Mouse (Mus musculus) T-helper 2 cell (primary cell): Measurements from ENCODE around the gene Angel1.

ENCODE experiments used
- in situ Hi-C: fragments of 300-600 bp; cut with MboI, MseI; formaldehyde crosslinking; loops from one replicate; pipeline ENCODE4 v1.15.1; 2025; ENCODE audit warnings: high pct_unique_total_duplicates

The Angel1 gene

GRCm38 (mm10) chr12:86726120-86726640, at the start of gene Angel1:
TSS of gene Angel1 (minus strand) at chr12:86726460.
- in situ Hi-C loops, result no loop called here

- in situ Hi-C loops, result no loop called here
Observed at GRCm38 (mm10) chr12:86775561-86776280, 49.5 kb upstream of the Angel1 start.

GRCm38 (mm10) chr12:86772551-86772950, 46.3 kb upstream of the Angel1 start:
- in situ Hi-C loops, result no loop called here

GRCm38 (mm10) chr12:86771823-86772427, 45.7 kb upstream of the Angel1 start:
- in situ Hi-C loops, result no loop called here

GRCm38 (mm10) chr12:86770927-86771326, 44.7 kb upstream of the Angel1 start:
- in situ Hi-C loops, result no loop called here

GRCm38 (mm10) chr12:86770261-86770670, 44.0 kb upstream of the Angel1 start:
- in situ Hi-C loops, result no loop called here

GRCm38 (mm10) chr12:86769819-86770218, 43.6 kb upstream of the Angel1 start:
- in situ Hi-C loops, result no loop called here

- in situ Hi-C loops, result no loop called here
Observed at GRCm38 (mm10) chr12:86768986-86769580, 42.8 kb upstream of the Angel1 start.

- in situ Hi-C loops, result no loop called here
Observed at GRCm38 (mm10) chr12:86767868-86768631, 41.8 kb upstream of the Angel1 start.

- in situ Hi-C loops, result no loop called here
Observed at GRCm38 (mm10) chr12:86766467-86766866, 40.2 kb upstream of the Angel1 start.

- in situ Hi-C loops, result no loop called here
Observed at GRCm38 (mm10) chr12:86764060-86764459, 37.8 kb upstream of the Angel1 start.

- in situ Hi-C loops, result no loop called here
Observed at GRCm38 (mm10) chr12:86761036-86761435, 34.8 kb upstream of the Angel1 start.

- in situ Hi-C loops, result no loop called here
Observed at GRCm38 (mm10) chr12:86734319-86734810, 8.1 kb upstream of the Angel1 start, which contains the start of gene Lrrc74a. TSS of gene Lrrc74a (plus strand) at chr12:86734369.

- in situ Hi-C loops, result no loop called here
Observed at GRCm38 (mm10) chr12:86725706-86726105, 554 bp downstream of the Angel1 start.

GRCm38 (mm10) chr12:86724300-86724699, 2.0 kb downstream of the Angel1 start:
- in situ Hi-C loops, result no loop called here

GRCm38 (mm10) chr12:86721453-86721852, 4.8 kb downstream of the Angel1 start:
- in situ Hi-C loops, result no loop called here

GRCm38 (mm10) chr12:86719961-86720639, 6.2 kb downstream of the Angel1 start:
- in situ Hi-C loops, result loop anchor here (5.0 kb wide), 1 partner anchor 103 kb away; no protein-coding TSS in a partner anchor

- in situ Hi-C loops, result loop anchor here (5.0 kb wide), 1 partner anchor 100 kb away; no protein-coding TSS in a partner anchor
Observed at GRCm38 (mm10) chr12:86716962-86717361, 9.3 kb downstream of the Angel1 start.

- in situ Hi-C loops, result loop anchor here (5.0 kb wide), 1 partner anchor 98 kb away; no protein-coding TSS in a partner anchor
Observed at GRCm38 (mm10) chr12:86715401-86715800, 10.9 kb downstream of the Angel1 start.

GRCm38 (mm10) chr12:86714026-86714425, 12.2 kb downstream of the Angel1 start:
- in situ Hi-C loops, result no loop called here

GRCm38 (mm10) chr12:86705843-86706242, 20.4 kb downstream of the Angel1 start:
- in situ Hi-C loops, result no loop called here
